Mouse (Mus musculus): Measurements from ENCODE around the gene Gemin5. TPM values are rescaled to one million over a fixed set of nuclear protein-coding genes. Genes with fewer than 3 reads are reported as not detected.
"Not testable (repeated sequence)": the region's sequence is repeated elsewhere in the genome, so short reads cannot be mapped to it uniquely, and the experiment has no call there.

Gene Gemin5
- total RNA-seq, 1 experiment, result 70.1 TPM

- not testable (repeated sequence) for H3K9ac ChIP-seq (ENCODE audit: insufficient read depth, low read depth, low read length, poor library complexity, severe bottlenecking); H3K4me3 ChIP-seq (ENCODE audit: insufficient read depth in 1 of 2, low read depth in 1 of 2, low read length in 2 of 2, poor library complexity in 1 of 2, severe bottlenecking in 1 of 2); H3K27ac ChIP-seq (ENCODE audit: insufficient read depth, low read depth, low read length, poor library complexity, severe bottlenecking); H3K4me1 ChIP-seq (ENCODE audit: control insufficient read depth in 2 of 2, insufficient read depth in 2 of 2, low read length in 2 of 2, poor library complexity in 1 of 2); DNase-seq (ENCODE audit: low read depth, low spot score); H3K36me3 ChIP-seq (ENCODE audit: control insufficient read depth, insufficient read depth, low read length, poor library complexity, severe bottlenecking); H3K9me3 ChIP-seq (ENCODE audit: control insufficient read depth, insufficient read depth, low read depth, low read length)
- in situ Hi-C loops (cut with MboI; ENCODE audit: low sequenced_read_pairs in 2 of 2, unreplicated experiment in 2 of 2), result loop anchor here in 1 of 2 experiments (10.0 kb wide), 1 partner anchor 144 kb away; no protein-coding TSS in a partner anchor
- 0 out of 2 replicates have a peak, but pooled peaks have one; percentile 7 for TF ChIP-seq MAFK (IDR thresholded peaks at IDR 0.05; ENCODE audit: insufficient read depth, low read depth, low read length)
Observed at GRCm38 (mm10) chr11:58098366-58098720, 70.0 kb downstream of the Gemin5 start.

- in situ Hi-C loops (cut with MboI; ENCODE audit: low sequenced_read_pairs in 2 of 2, unreplicated experiment in 2 of 2), result loop anchor here in 1 of 2 experiments (10.0 kb wide), 1 partner anchor 143 kb away; no protein-coding TSS in a partner anchor
- no peaks in the 10 kb centered on the region for H3K36me3 ChIP-seq (ENCODE audit: control insufficient read depth, insufficient read depth, low read length, poor library complexity, severe bottlenecking)
- H3K9ac ChIP-seq (ENCODE audit: insufficient read depth, low read depth, low read length, poor library complexity, severe bottlenecking), result peak overlapping the region; percentile 6; the same call in 1 of the 2 replicates
- H3K9me3 ChIP-seq (ENCODE audit: control insufficient read depth, insufficient read depth, low read depth, low read length), result no peaks in the 10 kb centered on the region
- no peak overlapping the region for H3K27ac ChIP-seq (ENCODE audit: insufficient read depth, low read depth, low read length, poor library complexity, severe bottlenecking)
- H3K4me1 ChIP-seq (ENCODE audit: control insufficient read depth in 2 of 2, insufficient read depth in 2 of 2, low read length in 2 of 2, poor library complexity in 1 of 2), result peaks cover 0 to 6% of the 10 kb centered on the region in 2 experiments; a peak in 3 of 4 replicates
- TF ChIP-seq MAFK (IDR thresholded peaks at IDR 0.05; ENCODE audit: insufficient read depth, low read depth, low read length), result no peak
- TF ChIP-seq CHD2 (IDR thresholded peaks at IDR 0.05; ENCODE audit: low read depth, low read length), result no peak
- no peak for TF ChIP-seq ZC3H11A (IDR thresholded peaks at IDR 0.05; ENCODE audit: borderline replicate concordance, low read depth, low read length)
- no peak for TF ChIP-seq HCFC1 (IDR thresholded peaks at IDR 0.05; ENCODE audit: borderline replicate concordance, insufficient read depth, low read length)
- no peak for TF ChIP-seq ZNF384 (IDR thresholded peaks at IDR 0.05; ENCODE audit: low read depth, low read length)
- peak overlapping the region; percentile 36 to 62; a peak in 3 of 4 replicates for H3K4me3 ChIP-seq (ENCODE audit: insufficient read depth in 1 of 2, low read depth in 1 of 2, low read length in 2 of 2, poor library complexity in 1 of 2, severe bottlenecking in 1 of 2)
- DNase-seq (ENCODE audit: low read depth, low spot score), result no peak
Observed at GRCm38 (mm10) chr11:58097621-58098365, 70.5 kb downstream of the Gemin5 start.

GRCm38 (mm10) chr11:58096821-58097620 lies 71.3 kb downstream of the Gemin5 start:
- peaks cover 2 to 8% of the 10 kb centered on the region in 2 experiments; a peak in 3 of 4 replicates for H3K4me1 ChIP-seq (ENCODE audit: control insufficient read depth in 2 of 2, insufficient read depth in 2 of 2, low read length in 2 of 2, poor library complexity in 1 of 2)
- H3K9ac ChIP-seq (ENCODE audit: insufficient read depth, low read depth, low read length, poor library complexity, severe bottlenecking), result no peak overlapping the region
- no peak overlapping the region for H3K27ac ChIP-seq (ENCODE audit: insufficient read depth, low read depth, low read length, poor library complexity, severe bottlenecking)
- H3K9me3 ChIP-seq (ENCODE audit: control insufficient read depth, insufficient read depth, low read depth, low read length), result no peaks in the 10 kb centered on the region
- DNase-seq (ENCODE audit: low read depth, low spot score), result no peak
- TF ChIP-seq CHD2 (IDR thresholded peaks at IDR 0.05; ENCODE audit: low read depth, low read length) (no peak), ZC3H11A (IDR thresholded peaks at IDR 0.05; ENCODE audit: borderline replicate concordance, low read depth, low read length) (no peak), ZNF384 (IDR thresholded peaks at IDR 0.05; ENCODE audit: low read depth, low read length) (no peak), MAFK (IDR thresholded peaks at IDR 0.05; ENCODE audit: insufficient read depth, low read depth, low read length) (no peak), HCFC1 (IDR thresholded peaks at IDR 0.05; ENCODE audit: borderline replicate concordance, insufficient read depth, low read length) (no peak)
- H3K36me3 ChIP-seq (ENCODE audit: control insufficient read depth, insufficient read depth, low read length, poor library complexity, severe bottlenecking), result no peaks in the 10 kb centered on the region
- in situ Hi-C loops (cut with MboI; ENCODE audit: low sequenced_read_pairs in 2 of 2, unreplicated experiment in 2 of 2), result loop anchor here in 1 of 2 experiments (10.0 kb wide), 1 partner anchor 142 kb away; no protein-coding TSS in a partner anchor
- no peak overlapping the region for H3K4me3 ChIP-seq (ENCODE audit: insufficient read depth in 1 of 2, low read depth in 1 of 2, low read length in 2 of 2, poor library complexity in 1 of 2, severe bottlenecking in 1 of 2)

DNA sequence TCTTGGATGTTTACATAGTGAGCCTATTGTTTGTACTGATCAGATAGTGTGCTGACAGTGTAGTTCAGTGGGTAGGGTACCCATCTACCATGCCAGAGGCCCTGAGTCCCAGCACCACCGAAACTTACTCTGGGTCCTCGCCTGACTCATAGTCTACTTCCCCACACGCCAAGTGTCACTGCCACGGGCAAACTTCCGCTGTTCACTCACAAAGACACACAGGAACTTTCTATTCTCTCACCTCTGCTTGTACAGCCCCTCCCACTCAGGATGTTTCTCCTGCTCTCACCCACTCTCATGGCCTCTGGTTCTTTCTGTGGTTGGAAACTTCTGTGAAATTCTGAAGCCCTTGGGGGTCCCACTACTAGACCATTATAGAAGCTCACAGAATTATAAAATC lies 72.2 kb downstream of the Gemin5 start:
- Histone ChIP-seq H3K4me1 (ENCODE audit: control insufficient read depth in 2 of 2, insufficient read depth in 2 of 2, low read length in 2 of 2, poor library complexity in 1 of 2) (peaks cover 2 to 8% of the 10 kb centered on the region in 2 experiments; a peak in 3 of 4 replicates), H3K27ac (ENCODE audit: insufficient read depth, low read depth, low read length, poor library complexity, severe bottlenecking) (no peak overlapping the region), H3K4me3 (ENCODE audit: insufficient read depth in 1 of 2, low read depth in 1 of 2, low read length in 2 of 2, poor library complexity in 1 of 2, severe bottlenecking in 1 of 2) (no peak overlapping the region), H3K9me3 (ENCODE audit: control insufficient read depth, insufficient read depth, low read depth, low read length) (no peaks in the 10 kb centered on the region), H3K9ac (ENCODE audit: insufficient read depth, low read depth, low read length, poor library complexity, severe bottlenecking) (no peak overlapping the region), H3K36me3 (ENCODE audit: control insufficient read depth, insufficient read depth, low read length, poor library complexity, severe bottlenecking) (no peaks in the 10 kb centered on the region)
- TF ChIP-seq MAFK (IDR thresholded peaks at IDR 0.05; ENCODE audit: insufficient read depth, low read depth, low read length), result no peak
- TF ChIP-seq ZNF384 (IDR thresholded peaks at IDR 0.05; ENCODE audit: low read depth, low read length), result no peak
- no peak for TF ChIP-seq HCFC1 (IDR thresholded peaks at IDR 0.05; ENCODE audit: borderline replicate concordance, insufficient read depth, low read length)
- TF ChIP-seq ZC3H11A (IDR thresholded peaks at IDR 0.05; ENCODE audit: borderline replicate concordance, low read depth, low read length), result no peak
- no peak for DNase-seq (ENCODE audit: low read depth, low spot score)
- in situ Hi-C loops (cut with MboI; ENCODE audit: low sequenced_read_pairs in 2 of 2, unreplicated experiment in 2 of 2), result loop anchor here in 1 of 2 experiments (10.0 kb wide), 1 partner anchor 141 kb away; no protein-coding TSS in a partner anchor
